Mouse (Mus musculus) midbrain, embryonic 12.5 days (tissue): ENCODE measurements around the gene Bcl7a. TPM values are rescaled to one million over a fixed set of nuclear protein-coding genes. Genes with fewer than 3 reads are reported as not detected.

Experiments
- ATAC-seq: fragments of 200-750 bp; cut with Nextera tagmentation; 2 replicates; pipeline ENCODE4 v1.8.0; 2017; ENCODE audit warnings: low read depth, moderate TSS enrichment, moderate library complexity; ENCODE audit not compliant: low FRiP score
- H3K27ac ChIP-seq: fragments of 300-500 bp; sonication (generic); replicated peaks from 2 replicates; pipeline ENCODE4 v1.5.1; 2016; ENCODE audit warnings: mild to moderate bottlenecking
- H3K27me3 ChIP-seq: fragments of 300-500 bp; sonication (generic); 2 replicates; pipeline ENCODE4 v1.6.1; 2016; ENCODE audit warnings: mild to moderate bottlenecking
- H3K36me3 ChIP-seq: fragments of 300-500 bp; sonication (generic); 2 replicates; pipeline ENCODE4 v1.6.1; 2016
- H3K4me1 ChIP-seq: fragments of 300-500 bp; sonication (generic); 2 replicates; pipeline ENCODE4 v1.6.1; 2016
- H3K4me2 ChIP-seq: fragments of 300-500 bp; sonication (generic); replicated peaks from 2 replicates; pipeline ENCODE4 v1.6.1; 2016; ENCODE audit warnings: mild to moderate bottlenecking, moderate library complexity
- H3K4me3 ChIP-seq: fragments of 300-500 bp; sonication (generic); 2 replicates; pipeline ENCODE4 v1.5.1; 2016; ENCODE audit warnings: mild to moderate bottlenecking
- H3K9ac ChIP-seq: fragments of 300-500 bp; sonication (generic); replicated peaks from 2 replicates; pipeline ENCODE4 v1.6.1; 2016; ENCODE audit warnings: mild to moderate bottlenecking, moderate library complexity
- H3K9me3 ChIP-seq: fragments of 300-500 bp; sonication (generic); 2 replicates; pipeline ENCODE4 v1.6.1; 2016; ENCODE audit warnings: mild to moderate bottlenecking
- WGBS: fragments of 180-500 bp; shearing (Covaris S2); methylation state at CpG from one replicate; pipeline ENCODE4 v1.1.7; 2016; 5-methylcytosine and 5-hydroxymethylcytosine counted together
- polyA plus RNA-seq: library from polyadenylated mRNA; unstranded; fragments of >200 nt; fragmentation: Nextera tagmentation; extraction: Ambion mirVana; gene quantifications from 2 replicates; pipeline ENCODE4 v1.2.1, GENCODE M21; 2016

Gene Bcl7a
- polyA plus RNA-seq = 56.7 and 59.8 TPM in 2 replicates

DNA sequence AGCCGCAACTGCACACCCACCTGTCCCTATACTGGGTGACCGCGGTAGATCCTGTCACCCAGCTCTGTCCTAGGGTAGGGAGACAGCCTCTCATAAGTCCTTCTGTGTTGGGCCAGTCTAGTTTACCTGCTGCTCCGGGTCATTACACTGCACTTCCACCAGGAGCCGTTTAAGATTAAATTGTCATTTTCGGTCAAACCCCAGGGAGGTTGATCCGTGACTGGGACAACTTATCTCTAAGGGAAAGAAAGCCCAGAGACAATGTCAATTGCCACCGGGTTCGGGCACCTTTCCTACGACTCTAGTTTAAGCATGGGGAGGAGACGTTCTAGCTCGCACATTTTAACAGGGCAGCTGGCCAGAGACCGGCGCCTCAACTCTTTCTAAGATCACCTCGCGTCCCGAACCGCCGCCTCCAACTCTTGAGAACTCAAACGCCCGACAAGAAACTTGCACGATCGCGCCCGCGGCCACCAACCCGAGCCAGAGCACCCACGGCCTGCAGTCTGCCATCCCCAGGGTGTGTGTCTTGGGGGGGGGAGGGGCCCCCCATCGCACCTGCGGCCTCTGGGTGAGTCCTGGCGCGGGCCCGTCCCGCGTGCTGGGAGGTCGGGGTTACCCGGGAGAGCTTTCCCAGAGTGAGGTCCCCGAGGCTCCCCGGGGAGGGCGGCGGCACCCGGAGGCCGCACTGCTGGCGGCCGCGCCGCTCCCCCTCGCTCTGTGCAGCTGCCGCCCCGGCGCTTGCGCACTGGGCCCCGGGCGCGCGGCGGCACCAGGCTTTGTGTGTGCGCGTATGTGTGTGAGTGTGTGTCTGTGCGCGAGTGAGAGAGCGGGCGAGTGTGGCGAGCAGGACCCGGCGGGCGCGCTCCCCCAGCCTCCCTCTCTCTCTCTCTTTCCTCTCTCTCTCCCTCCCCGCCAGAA is at the start of gene Bcl7a:
Gene Bcl7a (plus strand): TSS at position 128 of the 921 bp plus-strand sequence.
- no peaks in the 10 kb centered on the region for H3K9me3 ChIP-seq
- ATAC-seq = peak; percentile 89
- 1% methylated on average over 65 of the region's 69 CpGs for WGBS
- H3K36me3 ChIP-seq = peaks cover 3% of the 10 kb centered on the region; the same call in 1 of the 2 replicates
- peak within 1 kb of the TSS; percentile 99 for H3K4me3 ChIP-seq
- H3K4me2 ChIP-seq = peak within 1 kb of the TSS; percentile 81
- peak within 1 kb of the TSS; percentile 100 for H3K27ac ChIP-seq
- no peaks in the 10 kb centered on the region for H3K27me3 ChIP-seq
- H3K9ac ChIP-seq = peak within 1 kb of the TSS; percentile 99
- H3K4me1 ChIP-seq = peaks cover 33% of the 10 kb centered on the region

DNA sequence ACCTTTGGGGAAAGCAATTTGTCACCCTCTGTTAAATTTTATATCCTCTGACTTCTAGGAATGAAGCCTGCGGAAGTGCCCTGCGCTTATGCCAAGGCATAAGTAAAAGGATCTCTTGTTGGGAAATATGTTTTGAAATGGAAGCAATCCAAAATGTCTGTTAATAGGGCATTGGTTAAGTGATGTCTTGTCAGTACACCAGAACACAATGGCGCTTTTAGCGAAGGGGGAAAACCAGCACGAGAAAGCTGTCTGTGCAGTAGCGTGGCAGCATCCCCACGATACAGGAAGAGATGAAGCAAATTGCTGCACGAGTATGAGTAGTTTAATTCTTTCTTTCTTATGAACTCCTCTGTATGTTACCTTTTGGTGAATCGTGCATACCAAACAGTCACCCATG is 49.0 kb upstream of the Bcl7a start:
- H3K4me1 ChIP-seq = no peaks in the 10 kb centered on the region
- no peak overlapping the region for H3K4me2 ChIP-seq
- H3K27me3 ChIP-seq = peaks cover 8% of the 10 kb centered on the region
- WGBS = 91% methylated on average over 9 of the region's 9 CpGs
- no peaks in the 10 kb centered on the region for H3K9me3 ChIP-seq
- H3K4me3 ChIP-seq = no peak overlapping the region
- no peaks in the 10 kb centered on the region for H3K36me3 ChIP-seq
- ATAC-seq = no peak
- no peak overlapping the region for H3K9ac ChIP-seq
- no peak overlapping the region for H3K27ac ChIP-seq

DNA sequence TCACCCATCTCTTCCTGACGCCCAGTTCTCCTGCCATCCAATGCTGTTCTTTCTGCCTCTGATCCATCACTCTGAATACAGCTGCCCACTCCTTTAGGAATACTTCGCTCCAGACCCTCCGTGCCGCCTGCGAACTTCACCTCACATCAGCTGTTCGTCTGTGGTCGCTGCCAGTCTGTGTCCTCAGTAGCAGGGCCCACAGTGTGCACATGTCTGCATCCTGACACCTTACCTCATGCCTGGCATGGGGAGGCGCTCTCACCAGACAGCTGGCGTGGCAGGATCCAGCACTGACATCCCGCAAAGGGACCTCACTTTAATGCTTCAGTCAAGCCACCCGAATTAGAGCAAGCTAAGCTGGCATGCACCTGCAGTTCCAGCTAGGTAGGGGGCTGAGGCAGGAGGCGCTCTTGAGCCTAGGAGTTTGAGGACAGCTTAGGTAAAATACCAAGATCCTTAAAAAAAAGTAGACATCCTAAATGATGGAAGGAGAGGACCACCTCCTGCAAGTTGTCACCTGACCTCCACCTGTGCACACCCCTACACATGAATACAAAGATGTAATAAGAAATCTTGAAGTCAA is 47.3 kb upstream of the Bcl7a start:
- H3K9ac ChIP-seq = no peak overlapping the region
- H3K9me3 ChIP-seq = no peaks in the 10 kb centered on the region
- ATAC-seq = no peak
- no peak overlapping the region for H3K4me2 ChIP-seq
- 67% methylated on average over 12 of the region's 12 CpGs for WGBS
- no peaks in the 10 kb centered on the region for H3K36me3 ChIP-seq
- H3K27me3 ChIP-seq = peaks cover 8% of the 10 kb centered on the region
- H3K4me3 ChIP-seq = no peak overlapping the region
- H3K4me1 ChIP-seq = peaks cover 13% of the 10 kb centered on the region
- no peak overlapping the region for H3K27ac ChIP-seq

DNA sequence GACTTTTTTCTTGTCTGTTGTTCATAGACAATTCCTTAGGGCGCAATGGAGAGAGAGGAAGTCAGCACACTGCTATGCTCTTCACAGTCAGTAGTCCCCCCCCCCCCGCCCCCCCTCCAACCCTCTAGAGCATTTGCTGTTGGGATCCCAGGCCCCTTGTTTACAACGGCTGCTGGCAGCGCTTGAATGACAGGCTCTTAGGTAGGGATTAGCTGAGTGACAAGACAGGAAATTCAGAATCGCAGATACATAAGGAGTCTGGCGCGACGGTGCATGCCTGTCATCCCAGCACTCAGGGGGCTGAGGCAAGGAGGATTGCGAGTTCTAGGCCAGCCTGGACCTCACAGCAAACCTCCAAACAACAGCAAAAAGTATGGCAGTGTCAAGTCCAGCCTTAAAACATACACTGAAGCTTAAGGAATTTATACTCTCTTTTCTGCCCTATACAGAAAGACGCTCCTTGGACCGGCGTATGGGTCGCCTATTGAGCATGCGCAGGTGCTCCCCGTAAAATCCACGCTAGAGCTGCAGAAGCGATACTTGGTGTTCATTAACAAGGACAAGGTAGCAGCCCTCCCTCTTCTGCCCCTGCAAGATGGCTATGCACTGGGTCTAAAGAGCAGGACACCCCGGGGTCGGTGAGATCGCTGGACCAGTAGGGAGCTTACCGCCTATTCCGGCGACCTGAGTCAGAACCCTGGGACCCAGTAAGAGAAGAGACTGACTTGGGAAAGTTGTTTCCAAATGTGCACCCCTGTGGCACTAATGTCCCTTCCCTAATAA is 46.5 kb upstream of the Bcl7a start:
- no peak overlapping the region for H3K4me3 ChIP-seq
- peaks cover 21% of the 10 kb centered on the region for H3K4me1 ChIP-seq
- H3K36me3 ChIP-seq = no peaks in the 10 kb centered on the region
- no peak overlapping the region for H3K4me2 ChIP-seq
- ATAC-seq = no peak
- no peaks in the 10 kb centered on the region for H3K9me3 ChIP-seq
- H3K27me3 ChIP-seq = peaks cover 5% of the 10 kb centered on the region; the same call in 1 of the 2 replicates
- whole genome bisulfite sequencing = 60% methylated on average over 23 of the region's 23 CpGs
- no peak overlapping the region for H3K27ac ChIP-seq
- no peak overlapping the region for H3K9ac ChIP-seq

DNA sequence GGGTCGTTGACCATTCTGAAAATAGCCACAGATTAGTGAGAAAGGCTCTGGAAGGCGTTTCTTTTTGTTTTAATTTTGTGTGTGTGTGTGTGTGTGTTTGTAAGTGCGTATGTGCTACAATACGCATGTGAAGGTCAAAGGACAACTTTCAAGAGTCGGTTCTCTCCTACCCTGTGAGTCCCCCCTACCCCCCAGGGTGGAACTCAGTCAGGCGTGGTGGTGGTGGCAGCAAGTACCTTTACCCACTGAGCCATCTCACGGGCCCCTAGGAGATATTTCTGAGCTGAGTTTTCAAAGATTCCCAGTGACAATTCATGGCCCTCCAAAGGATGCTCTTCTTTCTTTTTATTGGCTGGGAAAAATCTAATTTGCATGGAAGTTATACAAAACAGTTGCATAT is 45.8 kb upstream of the Bcl7a start:
- Histone ChIP-seq H3K9ac (no peak overlapping the region), H3K27ac (no peak overlapping the region), H3K36me3 (no peaks in the 10 kb centered on the region), H3K4me1 (peaks cover 27% of the 10 kb centered on the region), H3K4me2 (no peak overlapping the region), H3K9me3 (no peaks in the 10 kb centered on the region), H3K27me3 (peaks cover 5% of the 10 kb centered on the region; the same call in 1 of the 2 replicates), H3K4me3 (no peak overlapping the region)
- WGBS = 80% methylated on average over 7 of the region's 7 CpGs
- no peak for ATAC-seq

DNA sequence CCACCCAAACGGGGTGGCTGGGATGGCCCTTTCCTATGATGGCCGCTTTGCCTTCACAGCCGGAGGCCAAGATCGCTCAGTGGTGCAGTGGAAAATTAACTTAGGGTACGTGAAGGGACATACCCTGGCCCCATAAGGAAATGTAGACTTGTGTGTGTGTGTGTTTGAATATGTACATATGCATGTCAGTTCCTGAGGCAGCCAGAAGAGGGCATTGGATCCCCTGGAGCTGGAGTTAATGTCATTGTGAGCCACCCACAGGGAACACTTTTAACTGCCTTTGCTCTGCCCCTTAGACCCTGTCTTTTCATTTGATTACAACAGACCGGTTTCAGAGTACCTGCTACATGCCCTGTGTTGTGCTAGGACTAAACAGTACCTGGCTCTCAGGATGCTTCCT is 45.1 kb upstream of the Bcl7a start:
- H3K4me2 ChIP-seq = no peak overlapping the region
- WGBS = 91% methylated on average over 6 of the region's 6 CpGs
- peaks cover 29% of the 10 kb centered on the region for H3K4me1 ChIP-seq
- ATAC-seq = no peak
- H3K36me3 ChIP-seq = no peaks in the 10 kb centered on the region
- H3K27me3 ChIP-seq = peaks cover 5% of the 10 kb centered on the region; the same call in 1 of the 2 replicates
- no peak overlapping the region for H3K9ac ChIP-seq
- no peak overlapping the region for H3K4me3 ChIP-seq
- no peaks in the 10 kb centered on the region for H3K9me3 ChIP-seq
- H3K27ac ChIP-seq = no peak overlapping the region

DNA sequence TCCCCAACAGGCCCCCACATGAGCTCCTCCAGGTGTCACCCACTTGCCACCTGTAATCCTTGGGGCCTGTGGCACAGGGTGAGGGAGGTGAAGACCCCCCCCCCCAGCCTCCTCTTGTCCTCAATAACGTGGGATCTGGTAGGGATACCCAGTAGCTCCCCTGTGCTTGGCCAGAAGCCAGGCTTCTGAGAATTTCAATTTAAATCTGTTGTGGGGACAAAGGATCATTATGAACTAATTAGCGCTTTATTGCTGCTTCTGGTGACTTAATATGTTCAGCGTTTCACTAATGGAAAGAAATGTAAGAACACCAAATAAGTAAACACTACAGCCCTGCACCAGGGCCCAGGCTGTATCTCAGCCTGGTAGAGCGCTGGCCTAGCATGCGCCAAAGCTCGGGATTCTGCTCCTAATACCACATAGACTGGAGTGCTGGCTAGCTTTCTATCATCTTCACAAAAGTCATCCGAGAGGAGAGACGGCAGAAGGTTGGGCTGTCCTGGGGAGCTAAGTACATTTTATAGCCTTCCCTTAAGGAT is 43.1 kb upstream of the Bcl7a start:
- Histone ChIP-seq H3K4me2 (no peak overlapping the region), H3K4me3 (no peak overlapping the region), H3K9me3 (no peaks in the 10 kb centered on the region), H3K4me1 (peaks cover 29% of the 10 kb centered on the region), H3K36me3 (no peaks in the 10 kb centered on the region), H3K9ac (no peak overlapping the region), H3K27ac (no peak overlapping the region), H3K27me3 (peaks cover 9% of the 10 kb centered on the region; the same call in 1 of the 2 replicates)
- no peak for ATAC-seq
- WGBS = 71% methylated on average over 8 of the region's 8 CpGs

DNA sequence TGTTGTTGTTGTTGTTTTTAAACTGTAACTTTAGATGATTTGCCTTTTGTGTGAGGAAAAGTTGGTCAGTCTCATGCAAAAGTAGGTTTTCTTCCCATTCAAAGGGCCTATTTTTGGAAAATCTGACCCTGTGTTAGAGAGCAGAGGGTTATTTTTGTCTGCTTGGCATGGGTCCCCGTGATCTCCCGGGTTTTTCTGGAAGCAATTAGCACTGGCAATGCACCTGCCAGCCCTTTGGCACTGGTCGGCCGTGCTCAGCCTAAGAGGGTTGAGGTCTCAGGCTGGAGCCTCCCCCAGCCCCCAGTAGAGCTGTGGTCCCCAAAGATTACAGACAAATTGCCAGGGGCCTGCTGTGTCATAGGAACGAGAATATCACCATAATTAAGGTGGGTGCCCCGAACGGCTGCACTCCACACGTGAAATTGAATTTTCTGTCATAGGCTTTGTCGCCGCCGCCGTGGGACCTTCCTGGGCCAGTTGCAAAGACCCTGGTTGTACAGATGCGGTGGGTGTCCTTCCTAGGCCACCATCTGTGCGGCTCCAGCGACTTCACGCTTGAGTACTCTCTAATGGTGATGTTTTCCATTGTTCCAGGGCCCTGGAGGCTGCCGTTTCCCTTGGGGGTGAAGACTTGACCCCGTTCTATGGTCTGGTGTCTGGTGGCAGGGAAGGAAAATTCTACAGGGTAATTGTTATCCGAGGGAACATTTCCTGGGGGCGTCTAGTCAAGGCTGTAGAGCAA is 41.7 kb upstream of the Bcl7a start:
- WGBS = 30% methylated on average over 20 of the region's 20 CpGs
- Histone ChIP-seq H3K27me3 (peaks cover 10% of the 10 kb centered on the region; the same call in 1 of the 2 replicates), H3K4me1 (peaks cover 29% of the 10 kb centered on the region), H3K4me3 (no peak overlapping the region), H3K9me3 (no peaks in the 10 kb centered on the region), H3K36me3 (no peaks in the 10 kb centered on the region), H3K27ac (0 out of 2 replicates have a peak overlapping the region, but pooled peaks have one; percentile 17), H3K9ac (no peak overlapping the region), H3K4me2 (no peak overlapping the region)
- no peak for ATAC-seq

DNA sequence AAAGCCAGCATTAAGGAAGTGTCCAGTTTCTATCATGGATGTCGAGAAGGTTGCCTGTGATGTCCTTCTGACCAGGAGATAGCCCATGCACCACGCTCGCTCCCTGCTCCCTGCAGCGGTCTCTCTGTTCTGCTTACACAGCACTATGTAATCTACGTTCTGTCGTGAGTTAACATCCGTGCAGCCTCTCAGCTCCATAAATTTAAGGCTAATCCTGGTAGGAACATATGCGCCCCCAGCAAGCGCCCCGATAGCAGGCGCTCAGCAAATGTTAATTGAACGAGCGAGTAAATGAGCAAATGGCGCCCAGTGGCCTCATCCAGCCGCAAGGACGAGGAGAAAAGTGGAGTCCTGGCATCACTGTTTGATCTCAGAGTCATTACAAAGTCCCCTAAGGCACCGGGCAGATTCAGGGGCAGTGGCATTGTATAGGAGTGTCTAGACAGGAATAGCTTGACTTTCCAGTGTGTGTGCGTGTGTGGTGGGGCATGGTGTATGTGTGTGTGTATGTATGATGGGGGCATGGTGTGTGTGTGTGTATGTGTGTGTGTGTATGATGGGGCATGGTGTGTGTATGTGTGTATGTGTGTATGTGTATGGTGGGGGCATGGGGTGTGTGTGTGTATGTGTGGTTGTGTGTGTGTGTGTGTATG is 35.9 kb upstream of the Bcl7a start:
- Histone ChIP-seq H3K27me3 (peaks cover 6% of the 10 kb centered on the region; the same call in 1 of the 2 replicates), H3K9ac (no peak overlapping the region), H3K27ac (0 out of 2 replicates have a peak overlapping the region, but pooled peaks have one; percentile 21), H3K4me2 (no peak overlapping the region), H3K9me3 (no peaks in the 10 kb centered on the region), H3K4me3 (no peak overlapping the region), H3K36me3 (no peaks in the 10 kb centered on the region), H3K4me1 (peaks cover 3% of the 10 kb centered on the region; the same call in 1 of the 2 replicates)
- no peak for ATAC-seq
- 69% methylated on average over 18 of the region's 18 CpGs for WGBS

DNA sequence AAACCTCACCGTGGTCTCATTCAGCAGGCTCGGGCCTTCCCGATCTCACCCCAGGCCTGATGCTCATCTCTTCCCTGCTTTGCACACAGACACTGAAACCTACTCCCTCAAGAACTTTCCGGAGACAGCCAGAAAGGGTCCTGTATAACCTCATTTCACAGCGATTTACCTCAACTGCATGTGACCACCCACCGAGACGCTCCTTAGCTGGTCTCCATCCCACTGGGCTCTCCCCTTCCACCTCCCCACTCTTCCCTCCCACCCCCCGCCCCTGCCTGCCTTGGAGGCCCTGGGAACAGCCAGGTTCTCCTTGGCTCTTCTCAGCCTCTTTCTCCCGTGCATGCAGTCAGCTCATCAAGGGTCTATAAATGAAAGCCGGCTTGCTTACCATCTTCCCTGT is 33.8 kb upstream of the Bcl7a start:
- no peak for ATAC-seq
- no peaks in the 10 kb centered on the region for H3K36me3 ChIP-seq
- H3K27ac ChIP-seq = no peak overlapping the region
- no peak overlapping the region for H3K4me2 ChIP-seq
- H3K4me3 ChIP-seq = no peak overlapping the region
- H3K9me3 ChIP-seq = no peaks in the 10 kb centered on the region
- 40% methylated on average over 10 of the region's 10 CpGs for WGBS
- peaks cover 7% of the 10 kb centered on the region; the same call in 1 of the 2 replicates for H3K4me1 ChIP-seq
- no peak overlapping the region for H3K9ac ChIP-seq
- 0 out of 2 replicates have a peak, but pooled peaks cover 6% of the 10 kb centered on the region for H3K27me3 ChIP-seq
